Mouse (Mus musculus): ENCODE measurements at regions not wholly inside any gene's neighbourhood (a gene's known extent, or its start where the extent isn't known, plus 50 kb on each side); places are given as distances from the start of the nearest gene placed in this dataset.

DNA sequence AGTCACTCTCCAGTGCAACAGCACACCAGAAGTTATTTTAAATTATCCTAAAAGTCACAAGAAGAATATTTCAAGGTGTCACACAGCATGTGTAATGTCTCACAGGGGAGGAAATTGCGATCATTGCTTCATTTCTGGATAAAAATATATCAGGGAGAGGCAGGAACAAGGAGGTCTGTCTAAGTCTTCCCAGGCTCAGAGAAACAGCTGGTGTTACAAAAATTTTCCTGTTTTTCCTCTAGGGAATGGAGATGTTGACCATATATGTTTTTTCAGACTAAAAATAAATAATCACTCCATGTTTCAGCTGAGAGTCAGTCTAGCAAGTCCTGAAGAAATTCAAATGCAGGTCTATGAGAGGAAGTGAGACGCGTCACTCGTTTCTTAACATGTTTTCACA, 353.5 kb upstream of the Sphkap start:
- TF ChIP-seq CTCF (IDR thresholded peaks at IDR 0.05; ENCODE audit: low read depth) (no peak), EP300 (optimal IDR thresholded peaks at IDR 0.05) (no peak)

Measured in stomach, postnatal 0 days (tissue).